Mouse (Mus musculus) forebrain, embryonic 15.5 days (tissue): ENCODE measurements around the gene Adam15. TPM values are rescaled to one million over a fixed set of nuclear protein-coding genes. Genes with fewer than 3 reads are reported as not detected.

Experiments
- ATAC-seq: fragments of 200-750 bp; cut with Nextera tagmentation; replicated peaks from 2 replicates; pipeline ENCODE4 v1.8.0; 2017; ENCODE audit warnings: mild to moderate bottlenecking, moderate TSS enrichment, moderate library complexity
- H3K27ac ChIP-seq: fragments of 300-500 bp; sonication (generic); replicated peaks from 2 replicates; pipeline ENCODE4 v1.5.1; 2015; ENCODE audit warnings: mild to moderate bottlenecking, inconsistent platforms
- H3K27me3 ChIP-seq: fragments of 300-500 bp; sonication (generic); 2 replicates; pipeline ENCODE4 v1.6.1; 2015; ENCODE audit warnings: inconsistent platforms
- H3K36me3 ChIP-seq: fragments of 300-500 bp; sonication (generic); 2 replicates; pipeline ENCODE4 v1.6.1; 2015; ENCODE audit warnings: mild to moderate bottlenecking, inconsistent platforms
- H3K4me1 ChIP-seq: fragments of 300-500 bp; sonication (generic); 2 replicates; pipeline ENCODE4 v1.6.1; 2015; ENCODE audit warnings: inconsistent platforms
- H3K4me2 ChIP-seq: fragments of 300-500 bp; sonication (generic); replicated peaks from 2 replicates; pipeline ENCODE4 v1.6.1; 2015; ENCODE audit warnings: mild to moderate bottlenecking, inconsistent platforms
- H3K4me3 ChIP-seq: fragments of 300-500 bp; sonication (generic); 2 replicates; pipeline ENCODE4 v1.5.1; 2015; ENCODE audit warnings: mild to moderate bottlenecking, inconsistent platforms
- H3K9ac ChIP-seq: fragments of 300-500 bp; sonication (generic); replicated peaks from 2 replicates; pipeline ENCODE4 v1.6.1; 2015; ENCODE audit warnings: mild to moderate bottlenecking, inconsistent platforms
- H3K9me3 ChIP-seq: fragments of 300-500 bp; sonication (generic); 2 replicates; pipeline ENCODE4 v1.6.1; 2016; ENCODE audit warnings: inconsistent platforms
- WGBS: fragments of 180-500 bp; shearing (Covaris S2); methylation state at CpG from one replicate; pipeline ENCODE4 v1.1.7; 2015; ENCODE audit warnings: mixed read lengths; 5-methylcytosine and 5-hydroxymethylcytosine counted together
- polyA plus RNA-seq: library from polyadenylated mRNA; unstranded; fragments of >200 nt; fragmentation: Nextera tagmentation; extraction: Ambion mirVana; gene quantifications from 2 replicates; pipeline ENCODE4 v1.2.1, GENCODE M21; 2015

Gene Adam15
- polyA plus RNA-seq, 1 experiment from 2014 or later: 32.9 TPM

- no peak for ATAC-seq
- H3K27me3 ChIP-seq: no peaks in the 10 kb centered on the region
- no peak overlapping the region for H3K4me3 ChIP-seq
- H3K9me3 ChIP-seq: no peaks in the 10 kb centered on the region
- H3K36me3 ChIP-seq: no peaks in the 10 kb centered on the region
- peaks cover 14% of the 10 kb centered on the region for H3K4me1 ChIP-seq
- no peak overlapping the region for H3K9ac ChIP-seq
- no peak overlapping the region for H3K27ac ChIP-seq
- H3K4me2 ChIP-seq: no peak overlapping the region
- WGBS: 81% methylated on average over 9 of the region's 9 CpGs
Observed at GRCm38 (mm10) chr3:89382033-89382882, 32.5 kb upstream of the Adam15 start.

- WGBS: 85% methylated on average over 11 of the region's 11 CpGs
- no peak overlapping the region for H3K4me2 ChIP-seq
- no peak overlapping the region for H3K4me3 ChIP-seq
- H3K27ac ChIP-seq: no peak overlapping the region
- no peaks in the 10 kb centered on the region for H3K27me3 ChIP-seq
- H3K4me1 ChIP-seq: peaks cover 14% of the 10 kb centered on the region
- no peak overlapping the region for H3K9ac ChIP-seq
- no peak for ATAC-seq
- H3K9me3 ChIP-seq: no peaks in the 10 kb centered on the region
- H3K36me3 ChIP-seq: no peaks in the 10 kb centered on the region
Observed at GRCm38 (mm10) chr3:89381233-89381632, 31.4 kb upstream of the Adam15 start.

GRCm38 (mm10) chr3:89380711-89381110 lies 30.9 kb upstream of the Adam15 start:
- no peak overlapping the region for H3K9ac ChIP-seq
- H3K27ac ChIP-seq: no peak overlapping the region
- no peaks in the 10 kb centered on the region for H3K27me3 ChIP-seq
- 96% methylated on average over 18 of the region's 18 CpGs for WGBS
- no peak overlapping the region for H3K4me2 ChIP-seq
- H3K4me1 ChIP-seq: peaks cover 14% of the 10 kb centered on the region
- no peak for ATAC-seq
- no peaks in the 10 kb centered on the region for H3K36me3 ChIP-seq
- H3K4me3 ChIP-seq: no peak overlapping the region
- no peaks in the 10 kb centered on the region for H3K9me3 ChIP-seq

GRCm38 (mm10) chr3:89380291-89380690 lies 30.5 kb upstream of the Adam15 start:
- no peaks in the 10 kb centered on the region for H3K27me3 ChIP-seq

GRCm38 (mm10) chr3:89379388-89380131 lies 29.8 kb upstream of the Adam15 start:
- Histone ChIP-seq H3K4me2 (no peak overlapping the region), H3K27me3 (no peaks in the 10 kb centered on the region), H3K9me3 (no peaks in the 10 kb centered on the region), H3K27ac (no peak overlapping the region), H3K4me3 (no peak overlapping the region), H3K4me1 (peaks cover 14% of the 10 kb centered on the region), H3K9ac (no peak overlapping the region), H3K36me3 (no peaks in the 10 kb centered on the region)
- WGBS: 89% methylated on average over 31 of the region's 31 CpGs
- no peak for ATAC-seq

More at GRCm38 (mm10) chr3:89380291-89380690, 30.5 kb upstream of the Adam15 start:
- H3K4me2 ChIP-seq: no peak overlapping the region
- no peak overlapping the region for H3K4me3 ChIP-seq
- no peaks in the 10 kb centered on the region for H3K9me3 ChIP-seq
- no peak overlapping the region for H3K27ac ChIP-seq
- no peak for ATAC-seq
- H3K9ac ChIP-seq: no peak overlapping the region
- 92% methylated on average over 14 of the region's 14 CpGs for whole genome bisulfite sequencing
- H3K36me3 ChIP-seq: no peaks in the 10 kb centered on the region
- H3K4me1 ChIP-seq: peaks cover 14% of the 10 kb centered on the region

GRCm38 (mm10) chr3:89378394-89379067 lies 28.7 kb upstream of the Adam15 start:
- H3K4me3 ChIP-seq: peak overlapping the region; percentile 60
- 0 out of 2 replicates have a peak overlapping the region, but pooled peaks have one; percentile 23 for H3K27ac ChIP-seq
- no peaks in the 10 kb centered on the region for H3K9me3 ChIP-seq
- H3K36me3 ChIP-seq: no peaks in the 10 kb centered on the region
- peak overlapping the region; percentile 98 for H3K4me2 ChIP-seq
- ATAC-seq: peak; percentile 87
- 1% methylated on average over 25 of the region's 29 CpGs for WGBS
- no peaks in the 10 kb centered on the region for H3K27me3 ChIP-seq
- peaks cover 14% of the 10 kb centered on the region for H3K4me1 ChIP-seq
- peak overlapping the region; percentile 71 for H3K9ac ChIP-seq

GRCm38 (mm10) chr3:89377831-89378230 lies 28.0 kb upstream of the Adam15 start:
- Histone ChIP-seq H3K4me3 (no peak overlapping the region), H3K27me3 (no peaks in the 10 kb centered on the region), H3K9me3 (no peaks in the 10 kb centered on the region), H3K4me2 (peak overlapping the region; percentile 98), H3K36me3 (no peaks in the 10 kb centered on the region), H3K9ac (no peak overlapping the region), H3K4me1 (peaks cover 14% of the 10 kb centered on the region), H3K27ac (no peak overlapping the region)
- ATAC-seq: 0 out of 2 replicates have a peak, but pooled peaks have one; percentile 14
- 72% methylated on average over 4 of the region's 4 CpGs for WGBS

- WGBS: 50% methylated on average over 5 of the region's 5 CpGs
- Histone ChIP-seq H3K27ac (no peak overlapping the region), H3K36me3 (no peaks in the 10 kb centered on the region), H3K27me3 (no peaks in the 10 kb centered on the region), H3K4me3 (no peak overlapping the region), H3K9ac (no peak overlapping the region), H3K4me1 (peaks cover 9% of the 10 kb centered on the region), H3K9me3 (no peaks in the 10 kb centered on the region), H3K4me2 (no peak overlapping the region)
- no peak for ATAC-seq
Observed at GRCm38 (mm10) chr3:89373581-89374231, 23.9 kb upstream of the Adam15 start.

- Histone ChIP-seq H3K4me1 (no peaks in the 10 kb centered on the region), H3K4me2 (no peak overlapping the region), H3K9me3 (no peaks in the 10 kb centered on the region), H3K9ac (no peak overlapping the region), H3K36me3 (no peaks in the 10 kb centered on the region), H3K4me3 (no peak overlapping the region), H3K27ac (no peak overlapping the region), H3K27me3 (no peaks in the 10 kb centered on the region)
- WGBS: 77% methylated on average over 11 of the region's 11 CpGs
- ATAC-seq: no peak
Observed at GRCm38 (mm10) chr3:89367338-89367737, 17.5 kb upstream of the Adam15 start.

- Histone ChIP-seq H3K4me1 (no peaks in the 10 kb centered on the region), H3K9ac (no peak overlapping the region), H3K27me3 (no peaks in the 10 kb centered on the region), H3K9me3 (no peaks in the 10 kb centered on the region), H3K27ac (no peak overlapping the region), H3K4me2 (no peak overlapping the region), H3K4me3 (no peak overlapping the region), H3K36me3 (no peaks in the 10 kb centered on the region)
- no peak for ATAC-seq
- WGBS: 78% methylated on average over 20 of the region's 20 CpGs
Observed at GRCm38 (mm10) chr3:89365486-89366414, 16.0 kb upstream of the Adam15 start.

GRCm38 (mm10) chr3:89365153-89365485 lies 15.3 kb upstream of the Adam15 start, which contains the start of gene Dcst1:
Gene Dcst1, minus strand, starts transcription at chr3:89365253.
- WGBS: 82% methylated on average over 11 of the region's 11 CpGs
- no peaks in the 10 kb centered on the region for H3K36me3 ChIP-seq
- no peak within 1 kb of the TSS for H3K4me2 ChIP-seq
- no peak within 1 kb of the TSS for H3K27ac ChIP-seq
- H3K27me3 ChIP-seq: no peaks in the 10 kb centered on the region
- no peak for ATAC-seq
- H3K9ac ChIP-seq: no peak within 1 kb of the TSS
- H3K4me3 ChIP-seq: no peak within 1 kb of the TSS
- no peaks in the 10 kb centered on the region for H3K9me3 ChIP-seq
- H3K4me1 ChIP-seq: no peaks in the 10 kb centered on the region
